Mouse (Mus musculus): ENCODE data around the gene Adam6b. TPM values are rescaled to one million over a fixed set of nuclear protein-coding genes. Genes with fewer than 3 reads are reported as not detected.
"Not testable (repeated sequence)": the region's sequence is repeated elsewhere in the genome, so short reads cannot be mapped to it uniquely, and the experiment has no call there.

The Adam6b gene
- polyA plus RNA-seq, 1 experiment from 2014 or later, result not detected

- DNase-seq (ENCODE audit: low spot score) (peak; percentile 2), ATAC-seq (replicated peaks; ENCODE audit: low FRiP score, low read depth) (no peak)
- Histone ChIP-seq H3K4me2 (ENCODE audit: low read length) (no peak overlapping the region), H3K9me3 (replicated peaks; ENCODE audit: low read length) (no peaks in the 10 kb centered on the region), H3K36me3 (ENCODE audit: insufficient read depth, low read length) (no peaks in the 10 kb centered on the region), H3K27ac (no peak overlapping the region), H3K4me3 (replicated peaks; ENCODE audit: low read depth, low read length) (no peak overlapping the region), H3K4me1 (replicated peaks; ENCODE audit: insufficient read depth, low read length) (no peaks in the 10 kb centered on the region), H3K27me3 (ENCODE audit: insufficient read depth, low read length) (no peaks in the 10 kb centered on the region), H3K9ac (ENCODE audit: low read depth, low read length) (no peak overlapping the region)
- peak; percentile 51; the same call in 1 of the 2 replicates for TF ChIP-seq CTCF (IDR thresholded peaks at IDR 0.05; ENCODE audit: low read depth)
- WGBS, result 35% methylated on average over 2 of the region's 2 CpGs
Observed at GRCm38 (mm10) chr12:113484971-113485485, 4.3 kb upstream of the Adam6b start.

GRCm38 (mm10) chr12:113487693-113488092 lies 1.6 kb upstream of the Adam6b start:
- not testable (repeated sequence) for H3K9me3 ChIP-seq (replicated peaks; ENCODE audit: low read length); H3K4me3 ChIP-seq (replicated peaks; ENCODE audit: low read depth, low read length); H3K4me2 ChIP-seq (ENCODE audit: low read length); H3K9ac ChIP-seq (ENCODE audit: low read depth, low read length); ATAC-seq (replicated peaks; ENCODE audit: low FRiP score, low read depth); H3K27ac ChIP-seq; H3K4me1 ChIP-seq (replicated peaks; ENCODE audit: insufficient read depth, low read length); H3K36me3 ChIP-seq (ENCODE audit: insufficient read depth, low read length); H3K27me3 ChIP-seq (ENCODE audit: insufficient read depth, low read length)
- DNase-seq (ENCODE audit: low spot score), result peak; percentile 62
- TF ChIP-seq CTCF (IDR thresholded peaks at IDR 0.05; ENCODE audit: low read depth), result peak; percentile 79

- no peak overlapping the region for H3K9ac ChIP-seq (ENCODE audit: low read depth, low read length)
- ATAC-seq (replicated peaks; ENCODE audit: low FRiP score, low read depth) (no peak), DNase-seq (ENCODE audit: low spot score) (no peak)
- 82% methylated on average over 2 of the region's 2 CpGs for WGBS
- no peaks in the 10 kb centered on the region for H3K4me1 ChIP-seq (replicated peaks; ENCODE audit: insufficient read depth, low read length)
- no peaks in the 10 kb centered on the region for H3K9me3 ChIP-seq (replicated peaks; ENCODE audit: low read length)
- H3K4me2 ChIP-seq (ENCODE audit: low read length), result no peak overlapping the region
- no peaks in the 10 kb centered on the region for H3K27me3 ChIP-seq (ENCODE audit: insufficient read depth, low read length)
- no peaks in the 10 kb centered on the region for H3K36me3 ChIP-seq (ENCODE audit: insufficient read depth, low read length)
- TF ChIP-seq CTCF (IDR thresholded peaks at IDR 0.05; ENCODE audit: low read depth), result no peak
- no peak overlapping the region for H3K4me3 ChIP-seq (replicated peaks; ENCODE audit: low read depth, low read length)
- no peak overlapping the region for H3K27ac ChIP-seq
Observed at GRCm38 (mm10) chr12:113525901-113526300, 36.6 kb downstream of the Adam6b start.

Other genes starting within 250 kb of the Adam6b start
- gene Adam6a, start 54.4 kb downstream of the Adam6b start, polyA plus RNA-seq (2015; fragmentation: Nextera tagmentation; extraction: Ambion mirVana), result not detected in 2 replicates